Mouse (Mus musculus): ENCODE results near the gene Shisa9. TPM values are rescaled to one million over a fixed set of nuclear protein-coding genes. Genes with fewer than 3 reads are reported as not detected.

Shisa9 gene
- polyA plus RNA-seq, 1 experiment from 2014 or later: 0.83 TPM

DNA sequence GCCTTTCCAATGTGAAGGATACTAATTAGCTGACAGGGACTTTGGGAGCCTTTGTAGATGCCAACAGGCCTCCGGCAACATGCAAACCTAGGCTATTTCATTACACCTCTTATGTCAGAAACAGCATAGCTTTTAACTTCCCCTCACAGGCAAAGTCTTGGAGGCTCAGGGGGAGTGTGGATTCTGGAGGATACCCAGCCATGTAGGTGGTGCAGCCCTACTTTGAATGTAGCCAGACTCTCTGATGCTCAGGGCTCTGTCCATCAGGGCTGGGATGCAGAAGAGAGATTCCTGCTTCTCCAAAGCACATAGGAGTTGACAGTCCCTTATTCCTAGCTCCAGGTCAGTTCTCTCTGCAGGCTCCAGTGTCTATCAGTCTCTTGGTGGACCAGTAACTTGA is 133.0 kb downstream of the Shisa9 start:
- Histone ChIP-seq H3K9ac (no peak overlapping the region), H3K36me3 (no peaks in the 10 kb centered on the region), H3K4me1 (no peaks in the 10 kb centered on the region), H3K4me3 (no peak overlapping the region), H3K27ac (no peak overlapping the region), H3K9me3 (no peaks in the 10 kb centered on the region), H3K4me2 (replicated peaks) (no peak overlapping the region), H3K27me3 (no peaks in the 10 kb centered on the region)
- no peak for ATAC-seq (ENCODE audit: insufficient number of reproducible peaks, insufficient read depth, low FRiP score, low TSS enrichment)
- 79% methylated on average over 1 of the region's 1 CpGs for WGBS

- Histone ChIP-seq H3K27me3 (no peaks in the 10 kb centered on the region), H3K4me1 (no peaks in the 10 kb centered on the region), H3K4me2 (replicated peaks) (no peak overlapping the region), H3K4me3 (no peak overlapping the region), H3K36me3 (no peaks in the 10 kb centered on the region), H3K27ac (no peak overlapping the region), H3K9me3 (no peaks in the 10 kb centered on the region), H3K9ac (no peak overlapping the region)
- no peak for ATAC-seq (ENCODE audit: insufficient number of reproducible peaks, insufficient read depth, low FRiP score, low TSS enrichment)
- 83% methylated on average over 3 of the region's 3 CpGs for WGBS
Measured at GRCm38 (mm10) chr16:12119463-12119862, 135.6 kb downstream of the Shisa9 start.

GRCm38 (mm10) chr16:12129782-12130181 is 145.9 kb downstream of the Shisa9 start:
- Histone ChIP-seq H3K27me3 (no peaks in the 10 kb centered on the region), H3K4me3 (no peak overlapping the region), H3K36me3 (no peaks in the 10 kb centered on the region), H3K4me2 (replicated peaks) (no peak overlapping the region), H3K9me3 (0 out of 2 replicates have a peak, but pooled peaks cover 5% of the 10 kb centered on the region), H3K9ac (no peak overlapping the region), H3K27ac (no peak overlapping the region), H3K4me1 (no peaks in the 10 kb centered on the region)
- 73% methylated on average over 3 of the region's 3 CpGs for WGBS
- no peak for ATAC-seq (ENCODE audit: insufficient number of reproducible peaks, insufficient read depth, low FRiP score, low TSS enrichment)

DNA sequence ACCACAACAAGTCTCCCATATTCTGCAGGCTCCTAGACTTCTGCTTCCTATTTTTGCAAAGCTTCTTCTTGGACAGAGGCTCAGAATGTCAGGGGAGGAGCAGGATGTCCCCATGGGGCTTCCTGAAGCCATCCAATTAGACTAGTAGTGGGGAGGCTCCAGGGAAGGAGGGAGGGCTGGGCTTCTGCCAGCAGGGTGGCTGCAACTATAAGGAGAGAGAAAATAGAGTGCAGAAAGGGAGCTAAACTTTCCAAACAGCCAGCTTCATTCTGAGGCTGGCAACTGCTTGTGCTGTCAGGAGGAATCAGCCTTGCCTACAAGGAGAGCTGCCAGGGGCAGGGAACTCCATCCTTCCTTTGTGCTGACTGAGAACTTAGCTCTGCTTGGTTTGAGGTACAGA is 162.8 kb downstream of the Shisa9 start:
- no peak overlapping the region for H3K27ac ChIP-seq
- ATAC-seq (ENCODE audit: insufficient number of reproducible peaks, insufficient read depth, low FRiP score, low TSS enrichment): no peak
- no peaks in the 10 kb centered on the region for H3K4me1 ChIP-seq
- no peaks in the 10 kb centered on the region for H3K27me3 ChIP-seq
- no peaks in the 10 kb centered on the region for H3K36me3 ChIP-seq
- H3K9ac ChIP-seq: no peak overlapping the region
- no peak overlapping the region for H3K4me2 ChIP-seq (replicated peaks)
- no peak overlapping the region for H3K4me3 ChIP-seq
- H3K9me3 ChIP-seq: no peaks in the 10 kb centered on the region

DNA sequence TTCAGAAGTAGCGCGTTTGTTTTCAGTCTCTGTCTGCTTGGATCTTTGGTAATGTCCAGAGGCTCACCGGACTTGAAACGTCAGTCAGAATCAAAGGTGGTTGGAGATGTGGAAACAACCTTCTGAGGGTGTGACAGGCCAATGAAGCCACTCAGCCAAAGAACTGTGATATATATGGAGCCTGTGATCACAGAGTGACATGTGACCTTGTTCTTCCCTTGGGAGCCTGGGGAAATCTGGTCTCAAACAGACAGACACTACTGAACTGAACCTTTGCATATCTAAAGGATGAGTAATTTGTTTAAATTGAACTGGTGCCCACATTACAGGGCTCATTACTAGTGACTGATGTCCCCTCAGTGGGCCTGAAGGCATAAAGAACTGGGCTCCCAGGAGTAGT is 168.1 kb downstream of the Shisa9 start:
- H3K9ac ChIP-seq: no peak overlapping the region
- H3K27me3 ChIP-seq: no peaks in the 10 kb centered on the region
- H3K9me3 ChIP-seq: no peaks in the 10 kb centered on the region
- no peak overlapping the region for H3K4me2 ChIP-seq (replicated peaks)
- no peaks in the 10 kb centered on the region for H3K4me1 ChIP-seq
- no peaks in the 10 kb centered on the region for H3K36me3 ChIP-seq
- 70% methylated on average over 4 of the region's 4 CpGs for WGBS
- ATAC-seq (ENCODE audit: insufficient number of reproducible peaks, insufficient read depth, low FRiP score, low TSS enrichment): no peak
- H3K27ac ChIP-seq: no peak overlapping the region
- no peak overlapping the region for H3K4me3 ChIP-seq

DNA sequence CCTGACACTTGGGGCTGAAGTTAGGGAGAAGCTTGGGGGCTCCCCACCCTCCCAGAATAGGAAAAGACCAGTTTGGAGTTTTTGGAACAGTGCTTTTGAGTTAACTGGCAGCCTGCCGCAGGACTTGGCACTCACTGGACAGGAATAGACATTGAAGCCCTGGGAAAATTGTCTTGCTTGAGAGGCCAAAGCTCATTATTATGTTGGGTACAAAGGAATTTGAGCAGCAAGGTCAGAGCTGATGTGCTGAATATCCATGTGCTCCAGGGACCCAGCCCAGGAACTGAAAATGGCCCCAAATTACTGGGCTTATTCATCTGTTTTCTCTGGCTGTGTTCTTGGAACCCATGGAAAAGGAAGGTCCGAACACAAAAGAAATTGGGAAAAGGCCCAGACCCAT is 170.6 kb downstream of the Shisa9 start:
- Histone ChIP-seq H3K27me3 (no peaks in the 10 kb centered on the region), H3K4me3 (no peak overlapping the region), H3K27ac (no peak overlapping the region), H3K9ac (no peak overlapping the region), H3K4me1 (no peaks in the 10 kb centered on the region), H3K9me3 (no peaks in the 10 kb centered on the region), H3K36me3 (no peaks in the 10 kb centered on the region), H3K4me2 (replicated peaks) (no peak overlapping the region)
- WGBS: 77% methylated on average over 2 of the region's 2 CpGs
- no peak for ATAC-seq (ENCODE audit: insufficient number of reproducible peaks, insufficient read depth, low FRiP score, low TSS enrichment)

GRCm38 (mm10) chr16:12173482-12174041 is 189.6 kb downstream of the Shisa9 start:
- no peak overlapping the region for H3K4me2 ChIP-seq (replicated peaks)
- H3K27ac ChIP-seq: no peak overlapping the region
- WGBS: 62% methylated on average over 1 of the region's 1 CpGs
- H3K27me3 ChIP-seq: no peaks in the 10 kb centered on the region
- H3K9me3 ChIP-seq: no peaks in the 10 kb centered on the region
- no peak overlapping the region for H3K9ac ChIP-seq
- ATAC-seq (ENCODE audit: insufficient number of reproducible peaks, insufficient read depth, low FRiP score, low TSS enrichment): no peak
- no peaks in the 10 kb centered on the region for H3K36me3 ChIP-seq
- no peaks in the 10 kb centered on the region for H3K4me1 ChIP-seq
- H3K4me3 ChIP-seq: no peak overlapping the region

- H3K36me3 ChIP-seq: no peaks in the 10 kb centered on the region
- no peak overlapping the region for H3K4me3 ChIP-seq
- no peaks in the 10 kb centered on the region for H3K4me1 ChIP-seq
- H3K27ac ChIP-seq: no peak overlapping the region
- no peak overlapping the region for H3K9ac ChIP-seq
- no peaks in the 10 kb centered on the region for H3K9me3 ChIP-seq
- H3K27me3 ChIP-seq: no peaks in the 10 kb centered on the region
- ATAC-seq (ENCODE audit: insufficient number of reproducible peaks, insufficient read depth, low FRiP score, low TSS enrichment): no peak
- H3K4me2 ChIP-seq (replicated peaks): no peak overlapping the region
- 69% methylated on average over 2 of the region's 2 CpGs for WGBS
Measured at GRCm38 (mm10) chr16:12178031-12178430, 194.1 kb downstream of the Shisa9 start.

GRCm38 (mm10) chr16:12189739-12190138 is 205.8 kb downstream of the Shisa9 start:
- no peaks in the 10 kb centered on the region for H3K36me3 ChIP-seq
- no peaks in the 10 kb centered on the region for H3K27me3 ChIP-seq
- H3K4me2 ChIP-seq (replicated peaks): no peak overlapping the region
- H3K27ac ChIP-seq: no peak overlapping the region
- H3K4me1 ChIP-seq: no peaks in the 10 kb centered on the region
- H3K9me3 ChIP-seq: no peaks in the 10 kb centered on the region
- no peak overlapping the region for H3K4me3 ChIP-seq
- H3K9ac ChIP-seq: no peak overlapping the region
- WGBS: 81% methylated on average over 2 of the region's 2 CpGs
- no peak for ATAC-seq (ENCODE audit: insufficient number of reproducible peaks, insufficient read depth, low FRiP score, low TSS enrichment)

DNA sequence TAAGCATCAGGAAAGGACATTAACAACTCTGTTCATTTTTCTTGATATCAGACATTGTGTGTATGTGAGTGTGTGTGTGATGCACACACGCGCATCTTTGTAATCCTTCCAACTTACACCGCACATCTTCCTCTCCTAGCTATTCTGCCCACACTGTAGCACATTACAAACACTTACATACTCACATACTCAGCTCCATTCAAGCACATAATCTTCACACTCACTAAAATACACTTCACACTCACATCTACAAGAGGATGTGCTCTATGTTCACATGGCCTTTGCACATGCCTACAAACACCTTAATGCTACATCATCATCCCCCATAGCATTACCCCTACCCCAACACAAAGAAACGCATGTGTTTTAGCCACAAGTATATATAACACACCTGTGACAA is 212.9 kb downstream of the Shisa9 start:
- Histone ChIP-seq H3K9ac (no peak overlapping the region), H3K36me3 (no peaks in the 10 kb centered on the region), H3K27ac (no peak overlapping the region), H3K27me3 (no peaks in the 10 kb centered on the region), H3K4me1 (no peaks in the 10 kb centered on the region), H3K4me2 (replicated peaks) (no peak overlapping the region), H3K4me3 (no peak overlapping the region), H3K9me3 (no peaks in the 10 kb centered on the region)
- WGBS: 98% methylated on average over 4 of the region's 4 CpGs
- ATAC-seq (ENCODE audit: insufficient number of reproducible peaks, insufficient read depth, low FRiP score, low TSS enrichment): no peak

- Histone ChIP-seq H3K4me1 (no peaks in the 10 kb centered on the region), H3K9ac (no peak overlapping the region), H3K27ac (no peak overlapping the region), H3K9me3 (no peaks in the 10 kb centered on the region), H3K4me2 (replicated peaks) (no peak overlapping the region), H3K27me3 (no peaks in the 10 kb centered on the region), H3K36me3 (no peaks in the 10 kb centered on the region), H3K4me3 (no peak overlapping the region)
- WGBS: 53% methylated on average over 5 of the region's 5 CpGs
- ATAC-seq (ENCODE audit: insufficient number of reproducible peaks, insufficient read depth, low FRiP score, low TSS enrichment): no peak
Measured at GRCm38 (mm10) chr16:12197611-12198010, 213.7 kb downstream of the Shisa9 start.

DNA sequence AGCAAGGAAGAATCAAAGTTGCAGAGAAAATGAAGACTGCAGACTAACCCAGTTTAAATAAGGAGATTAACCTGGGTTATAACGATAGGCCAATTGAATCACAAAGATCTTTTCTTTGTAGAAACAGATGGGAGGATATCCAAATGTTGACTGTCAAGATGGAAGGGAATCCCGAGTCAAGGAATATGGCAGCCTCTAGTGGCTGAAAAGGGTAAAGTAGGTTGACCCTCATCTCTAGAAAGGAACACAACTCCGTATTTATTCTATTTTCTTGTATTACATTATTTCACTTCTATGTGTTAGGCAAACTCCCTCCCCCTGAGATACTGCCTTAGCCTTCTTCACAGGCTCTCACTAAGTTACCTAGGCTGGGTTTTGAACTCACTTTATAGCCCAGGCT is 217.3 kb downstream of the Shisa9 start:
- Histone ChIP-seq H3K4me3 (no peak overlapping the region), H3K27ac (no peak overlapping the region), H3K36me3 (no peaks in the 10 kb centered on the region), H3K27me3 (no peaks in the 10 kb centered on the region), H3K9ac (no peak overlapping the region), H3K4me2 (replicated peaks) (no peak overlapping the region), H3K4me1 (no peaks in the 10 kb centered on the region), H3K9me3 (no peaks in the 10 kb centered on the region)
- no peak for ATAC-seq (ENCODE audit: insufficient number of reproducible peaks, insufficient read depth, low FRiP score, low TSS enrichment)
- 35% methylated on average over 3 of the region's 3 CpGs for WGBS

- ATAC-seq (ENCODE audit: insufficient number of reproducible peaks, insufficient read depth, low FRiP score, low TSS enrichment): no peak
- no peak overlapping the region for H3K4me2 ChIP-seq (replicated peaks)
- H3K4me3 ChIP-seq: no peak overlapping the region
- no peaks in the 10 kb centered on the region for H3K27me3 ChIP-seq
- H3K27ac ChIP-seq: no peak overlapping the region
- H3K9ac ChIP-seq: no peak overlapping the region
- WGBS: 53% methylated on average over 3 of the region's 3 CpGs
- H3K36me3 ChIP-seq: no peaks in the 10 kb centered on the region
- H3K4me1 ChIP-seq: no peaks in the 10 kb centered on the region
- H3K9me3 ChIP-seq: no peaks in the 10 kb centered on the region
Measured at GRCm38 (mm10) chr16:12202151-12202550, 218.2 kb downstream of the Shisa9 start.
